Mouse (Mus musculus) erythroblast, embryonic 14.5 days (primary cell): ENCODE data around the gene Dip2b.

Experiments used
- GATA1 ChIP-seq: IDR thresholded peaks from 2 replicates; pipeline ENCODE4 v1.6.1; 2012; ENCODE audit warnings: low read length, inconsistent platforms, mixed read lengths
- TAL1 ChIP-seq: IDR thresholded peaks from 3 replicates; pipeline ENCODE4 v1.6.1; 2012; ENCODE audit warnings: low read length, inconsistent platforms, mixed read lengths

- TF ChIP-seq GATA1 (no peak), TAL1 (no peak)
These were observed 86.8 kb downstream of the Dip2b start for GRCm38 (mm10) chr15:100125245-100125644.
